Mouse (Mus musculus) embryonic facial prominence, embryonic 11.5 days (tissue): ENCODE measurements at regions not wholly inside any gene's neighbourhood (a gene's known extent, or its start where the extent isn't known, plus 50 kb on each side); places are given as distances from the start of the nearest gene placed in this dataset.

Experiments
- ATAC-seq: fragments of 200-750 bp; cut with Nextera tagmentation; replicated peaks from 2 replicates; pipeline ENCODE4 v1.8.0; 2017; ENCODE audit warnings: low read depth; ENCODE audit not compliant: insufficient number of reproducible peaks, low FRiP score, low TSS enrichment
- DNase-seq: peaks from one replicate; pipeline ENCODE4 v3.0.0-alpha.2; 2015; ENCODE audit warnings: low spot score
- H3K27ac ChIP-seq: fragments of 300-500 bp; sonication (generic); replicated peaks from 2 replicates; pipeline ENCODE4 v1.5.1; 2014; ENCODE audit warnings: mild to moderate bottlenecking, low read depth, low read length, control low read depth
- H3K27me3 ChIP-seq: fragments of 300-500 bp; sonication (generic); 2 replicates; pipeline ENCODE4 v1.6.1; 2014; ENCODE audit warnings: mild to moderate bottlenecking, low read length, moderate library complexity, mixed read lengths; ENCODE audit not compliant: control insufficient read depth, insufficient read depth
- H3K36me3 ChIP-seq: fragments of 300-500 bp; sonication (generic); replicated peaks from 2 replicates; pipeline ENCODE4 v1.6.1; 2014; ENCODE audit warnings: low read depth, mild to moderate bottlenecking, low read length, moderate library complexity, mixed read lengths; ENCODE audit not compliant: control insufficient read depth, insufficient read depth
- H3K4me1 ChIP-seq: fragments of 300-500 bp; sonication (generic); 2 replicates; pipeline ENCODE4 v1.6.1; 2014; ENCODE audit warnings: low read length, mixed read lengths; ENCODE audit not compliant: control insufficient read depth, insufficient read depth
- H3K4me2 ChIP-seq: fragments of 300-500 bp; sonication (generic); 2 replicates; pipeline ENCODE4 v1.6.1; 2014; ENCODE audit warnings: low read depth, mild to moderate bottlenecking, control low read depth, low read length, moderate library complexity
- H3K4me3 ChIP-seq: fragments of 300-500 bp; sonication (generic); 2 replicates; pipeline ENCODE4 v1.5.1; 2014; ENCODE audit warnings: low read depth, low read length, control low read depth
- H3K9ac ChIP-seq: fragments of 300-500 bp; sonication (generic); replicated peaks from 2 replicates; pipeline ENCODE4 v1.6.1; 2014; ENCODE audit warnings: mild to moderate bottlenecking, control low read depth, low read length
- H3K9me3 ChIP-seq: fragments of 300-500 bp; sonication (generic); replicated peaks from 2 replicates; pipeline ENCODE4 v1.6.1; 2016; ENCODE audit warnings: mild to moderate bottlenecking, low read length, inconsistent platforms, mixed read lengths; ENCODE audit not compliant: control insufficient read depth
- WGBS: fragments of 180-500 bp; shearing (Covaris S2); extraction: QIAGEN DNeasy Blood & Tissue Kit; methylation state at CpG from one replicate; pipeline ENCODE4 v1.1.7; 2014; 5-methylcytosine and 5-hydroxymethylcytosine counted together

- no peak overlapping the region for H3K4me3 ChIP-seq
- no peaks in the 10 kb centered on the region for H3K27me3 ChIP-seq
- H3K4me1 ChIP-seq, result no peaks in the 10 kb centered on the region
- no peak overlapping the region for H3K9ac ChIP-seq
- WGBS, result 78% methylated on average over 6 of the region's 6 CpGs
- H3K9me3 ChIP-seq, result no peaks in the 10 kb centered on the region
- H3K36me3 ChIP-seq, result no peaks in the 10 kb centered on the region
- H3K27ac ChIP-seq, result no peak overlapping the region
- no peak overlapping the region for H3K4me2 ChIP-seq
- peak; percentile 12 for DNase-seq
- no peak for ATAC-seq
Measured at GRCm38 (mm10) chr8:118139928-118140327, 143.6 kb upstream of the Cdh13 start.

GRCm38 (mm10) chr8:118137846-118138245, 145.7 kb upstream of the Cdh13 start:
- DNase-seq (no peak), ATAC-seq (no peak)
- 58% methylated on average over 3 of the region's 3 CpGs for WGBS
- Histone ChIP-seq H3K4me2 (no peak overlapping the region), H3K27me3 (no peaks in the 10 kb centered on the region), H3K4me3 (no peak overlapping the region), H3K27ac (no peak overlapping the region), H3K36me3 (no peaks in the 10 kb centered on the region), H3K4me1 (no peaks in the 10 kb centered on the region), H3K9me3 (no peaks in the 10 kb centered on the region), H3K9ac (no peak overlapping the region)

- whole genome bisulfite sequencing, result 69% methylated on average over 7 of the region's 7 CpGs
- Histone ChIP-seq H3K36me3 (no peaks in the 10 kb centered on the region), H3K27ac (no peak overlapping the region), H3K4me2 (no peak overlapping the region), H3K4me1 (no peaks in the 10 kb centered on the region), H3K27me3 (no peaks in the 10 kb centered on the region), H3K4me3 (no peak overlapping the region), H3K9me3 (no peaks in the 10 kb centered on the region), H3K9ac (no peak overlapping the region)
- DNase-seq (no peak), ATAC-seq (no peak)
Measured at GRCm38 (mm10) chr8:118124993-118125392, 158.5 kb upstream of the Cdh13 start.

GRCm38 (mm10) chr8:118114253-118114652, 169.3 kb upstream of the Cdh13 start:
- Histone ChIP-seq H3K36me3 (no peaks in the 10 kb centered on the region), H3K4me3 (no peak overlapping the region), H3K4me1 (no peaks in the 10 kb centered on the region), H3K27ac (no peak overlapping the region), H3K9me3 (no peaks in the 10 kb centered on the region), H3K27me3 (no peaks in the 10 kb centered on the region), H3K9ac (no peak overlapping the region), H3K4me2 (no peak overlapping the region)
- no peak for ATAC-seq
- no peak for DNase-seq
- 76% methylated on average over 8 of the region's 8 CpGs for WGBS

GRCm38 (mm10) chr8:118104464-118105050, 179.0 kb upstream of the Cdh13 start:
- H3K36me3 ChIP-seq, result no peaks in the 10 kb centered on the region
- H3K4me3 ChIP-seq, result no peak overlapping the region
- no peak overlapping the region for H3K9ac ChIP-seq
- peak; percentile 38 for DNase-seq
- no peaks in the 10 kb centered on the region for H3K4me1 ChIP-seq
- 72% methylated on average over 14 of the region's 14 CpGs for WGBS
- H3K27ac ChIP-seq, result no peak overlapping the region
- H3K9me3 ChIP-seq, result no peaks in the 10 kb centered on the region
- ATAC-seq, result 0 out of 2 replicates have a peak, but pooled peaks have one; percentile 23
- H3K4me2 ChIP-seq, result no peak overlapping the region
- no peaks in the 10 kb centered on the region for H3K27me3 ChIP-seq

- DNase-seq, result no peak
- Histone ChIP-seq H3K9me3 (no peaks in the 10 kb centered on the region), H3K4me2 (no peak overlapping the region)
Measured at GRCm38 (mm10) chr8:118101346-118101745, 182.2 kb upstream of the Cdh13 start.

GRCm38 (mm10) chr8:118062736-118063135, 220.8 kb upstream of the Cdh13 start:
- Histone ChIP-seq H3K27ac (no peak overlapping the region), H3K36me3 (no peaks in the 10 kb centered on the region), H3K9ac (no peak overlapping the region), H3K4me1 (no peaks in the 10 kb centered on the region; the same call in 1 of the 2 replicates), H3K4me3 (no peak overlapping the region), H3K4me2 (no peak overlapping the region), H3K27me3 (no peaks in the 10 kb centered on the region), H3K9me3 (no peaks in the 10 kb centered on the region)
- no peak for DNase-seq
- no peak for ATAC-seq
- 59% methylated on average over 5 of the region's 5 CpGs for WGBS

More at GRCm38 (mm10) chr8:118101346-118101745, 182.2 kb upstream of the Cdh13 start:
- Histone ChIP-seq H3K9ac (no peak overlapping the region), H3K4me1 (no peaks in the 10 kb centered on the region), H3K36me3 (no peaks in the 10 kb centered on the region), H3K27me3 (no peaks in the 10 kb centered on the region), H3K4me3 (no peak overlapping the region), H3K27ac (no peak overlapping the region)
- ATAC-seq, result no peak
- 38% methylated on average over 8 of the region's 8 CpGs for WGBS

- H3K9ac ChIP-seq, result no peak overlapping the region
- H3K4me3 ChIP-seq, result no peak overlapping the region
- no peaks in the 10 kb centered on the region for H3K9me3 ChIP-seq
- no peaks in the 10 kb centered on the region for H3K27me3 ChIP-seq
- ATAC-seq, result no peak
- H3K4me2 ChIP-seq, result no peak overlapping the region
- DNase-seq, result no peak
- WGBS, result 90% methylated on average over 6 of the region's 6 CpGs
- H3K27ac ChIP-seq, result no peak overlapping the region
- no peaks in the 10 kb centered on the region for H3K4me1 ChIP-seq
- no peaks in the 10 kb centered on the region for H3K36me3 ChIP-seq
Measured at GRCm38 (mm10) chr8:118056781-118057180, 226.8 kb upstream of the Cdh13 start.
